Mouse (Mus musculus) MEL (cell line): Measurements from ENCODE around the gene Tex9. TPM values are rescaled to one million over a fixed set of nuclear protein-coding genes. Genes with fewer than 3 reads are reported as not detected.

Source experiments
- DNase-seq: peaks from one replicate; pipeline ENCODE4 v3.0.0; 2011; ENCODE audit warnings: low read depth, low spot score
- H3K27ac ChIP-seq: 2 replicates; pipeline ENCODE4 v1.5.1; 2012; ENCODE audit warnings: low read depth, mild to moderate bottlenecking, control low read depth, low read length, moderate library complexity; ENCODE audit not compliant: control insufficient read depth
- H3K27me3 ChIP-seq, 2 experiments: fragments of 150-350 bp in 1 of 2; sonication (generic) in 1 of 2; 2 replicates each; pipeline ENCODE4 v1.6.1; 2012; ENCODE audit warnings: low read length in 2 of 2, mild to moderate bottlenecking in 2 of 2, improper control_type of control experiment in 1 of 2, moderate library complexity in 1 of 2; ENCODE audit not compliant: insufficient read depth in 2 of 2, control insufficient read depth in 1 of 2
- H3K36me3 ChIP-seq, 2 experiments: 2 replicates each; pipeline ENCODE4 v1.6.1; 2012 to 2014; ENCODE audit warnings: low read length in 2 of 2, improper control_type of control experiment in 1 of 2, inconsistent platforms in 1 of 2, mild to moderate bottlenecking in 1 of 2; ENCODE audit not compliant: insufficient read depth in 2 of 2, control insufficient read depth in 1 of 2
- H3K4me1 ChIP-seq, 2 experiments: fragments of 150-350 bp in 1 of 2; sonication (generic) in 1 of 2; 2 replicates each; pipeline ENCODE4 v1.6.1; 2012; ENCODE audit warnings: low read length in 2 of 2, improper control_type of control experiment in 1 of 2, mild to moderate bottlenecking in 1 of 2; ENCODE audit not compliant: insufficient read depth in 2 of 2, control insufficient read depth in 1 of 2
- H3K4me3 ChIP-seq, 2 experiments: fragments of 150-350 bp in 1 of 2; sonication (generic) in 1 of 2; 2 replicates each; pipeline ENCODE4 v1.5.1; 2012; ENCODE audit warnings: low read depth in 2 of 2, low read length in 2 of 2, mild to moderate bottlenecking in 2 of 2, moderate library complexity in 2 of 2, control low read depth in 1 of 2, improper control_type of control experiment in 1 of 2; ENCODE audit not compliant: control insufficient read depth in 1 of 2, insufficient read depth in 1 of 2
- H3K79me2 ChIP-seq: 2 replicates; pipeline ENCODE4 v1.6.1; 2012; ENCODE audit warnings: mild to moderate bottlenecking, low read length, moderate library complexity; ENCODE audit not compliant: control insufficient read depth, poor library complexity, insufficient read depth
- H3K9ac ChIP-seq: 2 replicates; pipeline ENCODE4 v1.6.1; 2012; ENCODE audit warnings: low read depth, mild to moderate bottlenecking, control low read depth, low read length, moderate library complexity; ENCODE audit not compliant: control insufficient read depth, poor library complexity, severe bottlenecking
- H3K9me3 ChIP-seq: fragments of 150-350 bp; sonication (generic); replicated peaks from 2 replicates; pipeline ENCODE4 v1.6.1; 2012; ENCODE audit warnings: mild to moderate bottlenecking, low read length, improper control_type of control experiment, moderate library complexity; ENCODE audit not compliant: insufficient read depth
- CHD2 ChIP-seq: IDR thresholded peaks from 2 replicates; pipeline ENCODE4 v1.6.1; 2011; ENCODE audit warnings: low read length, improper control_type of control experiment
- CTCF ChIP-seq, 3 experiments: IDR thresholded peaks in 2 of 3; conservative IDR thresholded peaks in 1 of 3; 2 replicates each; pipeline ENCODE4 v1.5.1; 2011 to 2012; ENCODE audit warnings: low read length in 3 of 3, low read depth in 2 of 3, mild to moderate bottlenecking in 2 of 3, improper control_type of control experiment in 1 of 3, inconsistent platforms in 1 of 3, mixed read lengths in 1 of 3, moderate library complexity in 1 of 3; ENCODE audit not compliant: control insufficient read depth in 1 of 3, insufficient read depth in 1 of 3, poor library complexity in 1 of 3, severe bottlenecking in 1 of 3
- ELF1 ChIP-seq: IDR thresholded peaks from 2 replicates; pipeline ENCODE4 v1.6.1; 2014; ENCODE audit warnings: low read depth, mild to moderate bottlenecking, inconsistent platforms, low read length, improper control_type of control experiment, moderate library complexity
- EP300 ChIP-seq, 2 experiments: IDR thresholded peaks; 2 replicates each; pipeline ENCODE4 v1.6.1; 2011; ENCODE audit warnings: improper control_type of control experiment in 2 of 2, low read length in 2 of 2, low read depth in 1 of 2, mild to moderate bottlenecking in 1 of 2
- GABPA ChIP-seq: IDR thresholded peaks from 2 replicates; pipeline ENCODE4 v1.6.1; 2012; ENCODE audit warnings: low read depth, mild to moderate bottlenecking, inconsistent platforms, low read length, improper control_type of control experiment, moderate library complexity
- GATA1 ChIP-seq: IDR thresholded peaks from 2 replicates; pipeline ENCODE4 v1.6.1; 2011; ENCODE audit warnings: low read depth, low read length, improper control_type of control experiment
- HCFC1 ChIP-seq: IDR thresholded peaks from 2 replicates; pipeline ENCODE4 v1.6.1; 2012; ENCODE audit warnings: low read depth, mild to moderate bottlenecking, inconsistent platforms, low read length, improper control_type of control experiment, moderate library complexity
- JUND ChIP-seq: IDR thresholded peaks from 2 replicates; pipeline ENCODE4 v1.6.1; 2011; ENCODE audit warnings: low read depth, mild to moderate bottlenecking, improper control_type of control experiment, low read length
- MAFK ChIP-seq: IDR thresholded peaks from 2 replicates; pipeline ENCODE4 v1.6.1; 2011; ENCODE audit warnings: low read depth, mild to moderate bottlenecking, low read length, improper control_type of control experiment, borderline replicate concordance
- MXI1 ChIP-seq: IDR thresholded peaks from 2 replicates; pipeline ENCODE4 v1.6.1; 2011; ENCODE audit warnings: mild to moderate bottlenecking, low read depth, low read length, improper control_type of control experiment
- NRF1 ChIP-seq: IDR thresholded peaks from 2 replicates; pipeline ENCODE4 v1.6.1; 2014; ENCODE audit warnings: low read depth, mild to moderate bottlenecking, inconsistent platforms, low read length, improper control_type of control experiment, moderate library complexity; ENCODE audit not compliant: poor library complexity, insufficient read depth, severe bottlenecking
- POLR2AphosphoS2 ChIP-seq: IDR thresholded peaks from 2 replicates; pipeline ENCODE4 v1.6.1; 2011; ENCODE audit warnings: low read length, improper control_type of control experiment
- POLR2AphosphoS5 ChIP-seq: IDR thresholded peaks from 2 replicates; pipeline ENCODE4 v1.6.1; 2012; ENCODE audit warnings: low read depth, borderline replicate concordance, mild to moderate bottlenecking, inconsistent platforms, low read length, moderate library complexity, mixed read lengths
- RAD21 ChIP-seq: IDR thresholded peaks from 2 replicates; pipeline ENCODE4 v1.6.1; 2011; ENCODE audit warnings: mild to moderate bottlenecking, low read depth, low read length, improper control_type of control experiment
- SIN3A ChIP-seq: IDR thresholded peaks from 2 replicates; pipeline ENCODE4 v1.6.1; 2012; ENCODE audit warnings: low read length, improper control_type of control experiment, inconsistent platforms
- TAL1 ChIP-seq: IDR thresholded peaks from 2 replicates; pipeline ENCODE4 v1.6.1; 2012; ENCODE audit warnings: mild to moderate bottlenecking, inconsistent platforms, low read length, moderate library complexity, mixed read lengths
- TBP ChIP-seq: IDR thresholded peaks from 2 replicates; pipeline ENCODE4 v1.8.0; 2011; ENCODE audit warnings: low read depth, low read length, improper control_type of control experiment
- TCF12 ChIP-seq: IDR thresholded peaks from 2 replicates; pipeline ENCODE4 v1.6.1; 2014; ENCODE audit warnings: low read depth, mild to moderate bottlenecking, inconsistent platforms, low read length, improper control_type of control experiment, moderate library complexity
- UBTF ChIP-seq: IDR thresholded peaks from 2 replicates; pipeline ENCODE4 v1.6.1; 2012; ENCODE audit warnings: low read depth, mild to moderate bottlenecking, inconsistent platforms, low read length, improper control_type of control experiment, moderate library complexity, borderline replicate concordance; ENCODE audit not compliant: insufficient read depth
- USF1 ChIP-seq: IDR thresholded peaks from 2 replicates; pipeline ENCODE4 v1.6.1; 2014; ENCODE audit warnings: low read depth, mild to moderate bottlenecking, inconsistent platforms, low read length, improper control_type of control experiment, moderate library complexity
- USF2 ChIP-seq, 2 experiments: IDR thresholded peaks; 2 replicates each; pipeline ENCODE4 v1.6.1; 2011 to 2012; ENCODE audit warnings: improper control_type of control experiment in 2 of 2, low read length in 2 of 2, borderline replicate concordance in 1 of 2, inconsistent platforms in 1 of 2, low read depth in 1 of 2, mild to moderate bottlenecking in 1 of 2; ENCODE audit not compliant: insufficient read depth in 1 of 2
- ZC3H11A ChIP-seq: IDR thresholded peaks from 2 replicates; pipeline ENCODE4 v1.6.1; 2012; ENCODE audit warnings: low read depth, mild to moderate bottlenecking, inconsistent platforms, low read length, improper control_type of control experiment
- ZKSCAN1 ChIP-seq: IDR thresholded peaks from 2 replicates; pipeline ENCODE4 v1.6.1; 2012; ENCODE audit warnings: low read depth, mild to moderate bottlenecking, inconsistent platforms, low read length, improper control_type of control experiment, moderate library complexity
- ZMIZ1 ChIP-seq: IDR thresholded peaks from 2 replicates; pipeline ENCODE4 v1.6.1; 2012; ENCODE audit warnings: low read depth, mild to moderate bottlenecking, inconsistent platforms, low read length, improper control_type of control experiment, moderate library complexity
- ZNF384 ChIP-seq: IDR thresholded peaks from 2 replicates; pipeline ENCODE4 v1.6.1; 2012; ENCODE audit warnings: low read depth, mild to moderate bottlenecking, inconsistent platforms, low read length, improper control_type of control experiment
- polyA plus RNA-seq, 2 experiments: library from polyadenylated mRNA; stranded (reverse) in 1 of 2; unstranded in 1 of 2; fragments of >175 nt in 1 of 2; fragments of >200 nt in 1 of 2; gene quantifications; 2 replicates each; pipeline versions ENCODE4 v1.2.1 to v1.2.4; 2012; ENCODE audit warnings: low replicate concordance in 2 of 2, low read depth in 1 of 2; ENCODE audit not compliant: insufficient read length in 2 of 2, insufficient read depth in 1 of 2, missing spikeins in 1 of 2
- total RNA-seq: library from RNA; depleted of rRNA; stranded (reverse); fragments of 300-350 nt; gene quantifications from 2 replicates; pipeline ENCODE4 v1.2.3, GENCODE M21; 2012

Gene Tex9
- total and polyA plus RNA-seq, 3 experiments, result 7.0 to 17.1 TPM; not detected in 1

DNA sequence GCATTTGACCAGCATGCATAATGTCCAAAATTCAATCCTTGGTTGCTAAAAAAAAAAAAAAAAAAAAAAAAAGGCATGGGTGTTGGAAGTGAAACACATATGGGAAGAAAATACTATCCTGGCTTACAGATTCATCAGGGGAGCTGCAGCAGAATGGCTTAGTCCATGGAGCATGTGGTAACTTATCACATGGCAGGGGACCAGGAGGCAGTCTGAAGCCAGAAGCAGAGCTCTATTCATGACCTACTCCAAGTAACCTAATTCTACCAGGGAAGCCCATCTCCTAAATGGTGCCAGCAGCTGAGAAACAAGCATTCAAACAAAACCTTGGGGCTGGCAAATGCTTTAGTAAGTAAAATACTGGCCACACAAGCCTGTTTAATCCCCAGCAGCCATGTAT is 27.2 kb upstream of the Tex9 start:
- H3K4me1 ChIP-seq, result no peaks in the 10 kb centered on the region; a peak in 2 of 4 replicates
- H3K4me3 ChIP-seq, result no peak overlapping the region
- TF ChIP-seq CTCF (IDR thresholded peaks at IDR 0.05 in 2 of 3, conservative IDR thresholded peaks at IDR 0.05 in 1 of 3; ENCODE audit: control insufficient read depth in 1 of 3, insufficient read depth in 1 of 3, low read depth in 2 of 3, low read length in 3 of 3, poor library complexity in 1 of 3, severe bottlenecking in 1 of 3) (no peak), TAL1 (no peak), NRF1 (no peak), EP300 (IDR thresholded peaks at IDR 0.05; ENCODE audit: low read depth in 1 of 2, low read length in 2 of 2) (no peak), HCFC1 (no peak), ZC3H11A (no peak), MAFK (no peak), ELF1 (no peak), TCF12 (no peak), UBTF (no peak), ZKSCAN1 (no peak), POLR2AphosphoS2 (no peak), ZNF384 (no peak), CHD2 (no peak)
- no peaks in the 10 kb centered on the region for H3K9me3 ChIP-seq
- H3K36me3 ChIP-seq, result peaks cover 0 to 3% of the 10 kb centered on the region in 2 experiments; a peak in 1 of 4 replicates
- no peak overlapping the region for H3K27ac ChIP-seq
- no peaks in the 10 kb centered on the region for H3K79me2 ChIP-seq
- no peak for DNase-seq
- no peak overlapping the region for H3K9ac ChIP-seq
- H3K27me3 ChIP-seq, result no peaks in the 10 kb centered on the region

GRCm38 (mm10) chr9:72515366-72515765 is 23.4 kb upstream of the Tex9 start:
- Histone ChIP-seq H3K36me3 (no peaks in the 10 kb centered on the region), H3K9me3 (no peaks in the 10 kb centered on the region), H3K79me2 (no peaks in the 10 kb centered on the region), H3K9ac (no peak overlapping the region), H3K4me3 (no peak overlapping the region), H3K27ac (no peak overlapping the region), H3K27me3 (no peaks in the 10 kb centered on the region), H3K4me1 (no peaks in the 10 kb centered on the region)
- no peak for DNase-seq
- TF ChIP-seq GATA1, result no peak
- TF ChIP-seq ZNF384, result no peak
- TF ChIP-seq MXI1, result no peak
- TF ChIP-seq RAD21, result no peak
- TF ChIP-seq USF1, result no peak
- no peak for TF ChIP-seq SIN3A
- TF ChIP-seq ZC3H11A, result no peak
- TF ChIP-seq ZMIZ1, result no peak
- no peak for TF ChIP-seq HCFC1
- no peak for TF ChIP-seq UBTF
- no peak for TF ChIP-seq TBP
- no peak for TF ChIP-seq JUND
- no peak for TF ChIP-seq TAL1
- TF ChIP-seq USF2 (IDR thresholded peaks at IDR 0.05; ENCODE audit: borderline replicate concordance in 1 of 2, insufficient read depth in 1 of 2, low read depth in 1 of 2, low read length in 2 of 2), result no peak
- TF ChIP-seq TCF12, result no peak
- TF ChIP-seq GABPA, result no peak
- TF ChIP-seq POLR2AphosphoS5, result no peak
- TF ChIP-seq ZKSCAN1, result no peak
